Mouse (Mus musculus) C2C12 (cell line): ENCODE results near the gene Ophn1.

Source experiments
- CEBPB ChIP-seq: IDR thresholded peaks from one replicate; pipeline ENCODE4 v1.6.1; 2011; ENCODE audit warnings: low read depth, mild to moderate bottlenecking, control low read depth, moderate library complexity
- CTCF ChIP-seq: IDR thresholded peaks from one replicate; pipeline ENCODE4 v1.5.1; 2011; ENCODE audit not compliant: control insufficient read depth, insufficient read depth, insufficient read length
- MAX ChIP-seq: IDR thresholded peaks from one replicate; pipeline ENCODE4 v1.6.1; 2011; ENCODE audit warnings: mild to moderate bottlenecking, control low read depth
- MYOD1 ChIP-seq: IDR thresholded peaks from one replicate; pipeline ENCODE4 v1.6.1; 2011; ENCODE audit warnings: low read depth; ENCODE audit not compliant: control insufficient read depth, insufficient read length
- MYOG ChIP-seq: IDR thresholded peaks from one replicate; pipeline ENCODE4 v1.6.1; 2011; ENCODE audit not compliant: control insufficient read depth, insufficient read length; ENCODE audit errors: extremely low read depth

GRCm38 (mm10) chrX:98881983-98882382 lies 8.8 kb downstream of the Ophn1 start:
- TF ChIP-seq CTCF: no peak
- TF ChIP-seq MAX: no peak
- no peak for TF ChIP-seq MYOD1
- TF ChIP-seq MYOG: no peak
- no peak for TF ChIP-seq CEBPB
